Mouse (Mus musculus): ENCODE results near the gene A3galt2.

DNA sequence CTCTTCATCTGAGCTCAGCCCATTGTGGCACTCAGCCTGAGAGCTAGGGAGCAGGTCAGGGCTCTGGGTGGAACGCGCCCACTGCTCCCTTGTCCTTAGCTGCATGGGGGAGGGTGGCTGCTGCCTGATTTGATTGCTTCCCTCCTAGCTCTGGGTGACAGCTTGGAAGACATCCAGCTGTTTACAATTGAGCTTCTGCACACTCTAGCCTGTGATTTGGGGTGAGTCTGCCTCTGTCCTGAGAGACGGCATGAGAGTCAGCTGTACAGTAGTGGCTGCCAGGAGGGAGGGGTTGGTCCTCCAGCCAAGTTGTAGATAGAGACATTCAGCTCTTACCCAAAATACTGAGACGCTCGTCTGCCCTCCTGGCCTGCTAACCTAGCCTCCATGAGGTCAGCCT, 20.9 kb upstream of the A3galt2 start:
- no peak for TF ChIP-seq TAL1 (IDR thresholded peaks at IDR 0.05; ENCODE audit: low read length)
- TF ChIP-seq GATA1 (IDR thresholded peaks at IDR 0.05; ENCODE audit: low read length): no peak
